Mouse (Mus musculus) kidney, embryonic 15.5 days (tissue): ENCODE results near the gene Bach1. TPM values are rescaled to one million over a fixed set of nuclear protein-coding genes. Genes with fewer than 3 reads are reported as not detected.

Experiments used
- ATAC-seq: fragments of 200-750 bp; cut with Nextera tagmentation; replicated peaks from 2 replicates; pipeline ENCODE4 v1.8.0; 2017; ENCODE audit warnings: moderate TSS enrichment; ENCODE audit not compliant: low FRiP score
- H3K27ac ChIP-seq: fragments of 300-500 bp; sonication (generic); 2 replicates; pipeline ENCODE4 v1.5.1; 2015; ENCODE audit warnings: mild to moderate bottlenecking, inconsistent platforms
- H3K27me3 ChIP-seq: fragments of 300-500 bp; sonication (generic); 2 replicates; pipeline ENCODE4 v1.6.1; 2015; ENCODE audit warnings: inconsistent platforms
- H3K36me3 ChIP-seq: fragments of 300-500 bp; sonication (generic); 2 replicates; pipeline ENCODE4 v1.6.1; 2015; ENCODE audit warnings: inconsistent platforms
- H3K4me1 ChIP-seq: fragments of 300-500 bp; sonication (generic); 2 replicates; pipeline ENCODE4 v1.6.1; 2015; ENCODE audit warnings: inconsistent platforms
- H3K4me2 ChIP-seq: fragments of 300-500 bp; sonication (generic); 2 replicates; pipeline ENCODE4 v1.6.1; 2015; ENCODE audit warnings: moderate library complexity, mild to moderate bottlenecking, inconsistent platforms
- H3K4me3 ChIP-seq: fragments of 300-500 bp; sonication (generic); replicated peaks from 2 replicates; pipeline ENCODE4 v1.5.1; 2015; ENCODE audit warnings: mild to moderate bottlenecking, inconsistent platforms
- H3K9ac ChIP-seq: fragments of 300-500 bp; sonication (generic); 2 replicates; pipeline ENCODE4 v1.6.1; 2015; ENCODE audit warnings: mild to moderate bottlenecking, inconsistent platforms
- H3K9me3 ChIP-seq: fragments of 300-500 bp; sonication (generic); replicated peaks from 2 replicates; pipeline ENCODE4 v1.6.1; 2016; ENCODE audit warnings: inconsistent platforms
- WGBS: fragments of 180-500 bp; shearing (Covaris S2); methylation state at CpG from one replicate; pipeline ENCODE4 v1.1.7; 2015; ENCODE audit warnings: mixed read lengths; 5-methylcytosine and 5-hydroxymethylcytosine counted together
- polyA plus RNA-seq: library from polyadenylated mRNA; unstranded; fragments of >200 nt; fragmentation: Nextera tagmentation; extraction: Ambion mirVana; gene quantifications from 2 replicates; pipeline ENCODE4 v1.2.1, GENCODE M21; 2015

Bach1 gene
- polyA plus RNA-seq, result 11.0 and 13.6 TPM in 2 replicates

GRCm38 (mm10) chr16:87698692-87699305, at the start of gene Bach1:
Bach1 (plus strand) TSS chr16:87698945.
- Histone ChIP-seq H3K9ac (peak within 1 kb of the TSS; percentile 96), H3K4me2 (peak within 1 kb of the TSS; percentile 76), H3K4me1 (peaks cover 38% of the 10 kb centered on the region), H3K27ac (peak within 1 kb of the TSS; percentile 91), H3K36me3 (no peaks in the 10 kb centered on the region), H3K9me3 (no peaks in the 10 kb centered on the region), H3K27me3 (no peaks in the 10 kb centered on the region), H3K4me3 (peak within 1 kb of the TSS; percentile 88)
- WGBS, result 1% methylated on average over 63 of the region's 84 CpGs
- ATAC-seq, result peak; percentile 95

GRCm38 (mm10) chr16:87652344-87652743, 46.4 kb upstream of the Bach1 start:
- Histone ChIP-seq H3K4me3 (no peak overlapping the region), H3K27ac (no peak overlapping the region)
- 69% methylated on average over 8 of the region's 8 CpGs for WGBS

GRCm38 (mm10) chr16:87652924-87653323, 45.8 kb upstream of the Bach1 start:
- Histone ChIP-seq H3K4me3 (no peak overlapping the region), H3K9me3 (no peaks in the 10 kb centered on the region), H3K4me2 (no peak overlapping the region), H3K4me1 (peaks cover 24% of the 10 kb centered on the region), H3K9ac (no peak overlapping the region), H3K27ac (no peak overlapping the region), H3K27me3 (no peaks in the 10 kb centered on the region), H3K36me3 (no peaks in the 10 kb centered on the region)
- WGBS, result 65% methylated on average over 13 of the region's 13 CpGs
- ATAC-seq, result no peak

More at GRCm38 (mm10) chr16:87652344-87652743, 46.4 kb upstream of the Bach1 start:
- no peak overlapping the region for H3K9ac ChIP-seq
- H3K36me3 ChIP-seq, result no peaks in the 10 kb centered on the region
- ATAC-seq, result no peak
- H3K4me2 ChIP-seq, result no peak overlapping the region
- H3K4me1 ChIP-seq, result peaks cover 24% of the 10 kb centered on the region
- H3K27me3 ChIP-seq, result no peaks in the 10 kb centered on the region
- no peaks in the 10 kb centered on the region for H3K9me3 ChIP-seq

GRCm38 (mm10) chr16:87654016-87654575, 44.6 kb upstream of the Bach1 start:
- Histone ChIP-seq H3K36me3 (no peaks in the 10 kb centered on the region), H3K9ac (no peak overlapping the region), H3K9me3 (no peaks in the 10 kb centered on the region), H3K4me1 (peaks cover 24% of the 10 kb centered on the region), H3K27ac (0 out of 2 replicates have a peak overlapping the region, but pooled peaks have one; percentile 9), H3K4me3 (no peak overlapping the region), H3K27me3 (no peaks in the 10 kb centered on the region), H3K4me2 (0 out of 2 replicates have a peak overlapping the region, but pooled peaks have one; percentile 4)
- 44% methylated on average over 11 of the region's 11 CpGs for WGBS
- ATAC-seq, result peak; percentile 15; the same call in 1 of the 2 replicates

GRCm38 (mm10) chr16:87655005-87655404, 43.7 kb upstream of the Bach1 start:
- 66% methylated on average over 5 of the region's 5 CpGs for WGBS
- ATAC-seq, result no peak
- no peak overlapping the region for H3K4me3 ChIP-seq
- peak overlapping the region; percentile 45 for H3K27ac ChIP-seq
- peaks cover 24% of the 10 kb centered on the region for H3K4me1 ChIP-seq
- no peaks in the 10 kb centered on the region for H3K27me3 ChIP-seq
- no peak overlapping the region for H3K4me2 ChIP-seq
- no peak overlapping the region for H3K9ac ChIP-seq
- H3K36me3 ChIP-seq, result no peaks in the 10 kb centered on the region
- no peaks in the 10 kb centered on the region for H3K9me3 ChIP-seq

GRCm38 (mm10) chr16:87655579-87655978, 43.2 kb upstream of the Bach1 start:
- 64% methylated on average over 9 of the region's 9 CpGs for WGBS
- H3K4me3 ChIP-seq, result no peak overlapping the region
- H3K27ac ChIP-seq, result peak overlapping the region; percentile 45
- H3K4me2 ChIP-seq, result no peak overlapping the region
- ATAC-seq, result no peak
- no peaks in the 10 kb centered on the region for H3K36me3 ChIP-seq
- H3K27me3 ChIP-seq, result no peaks in the 10 kb centered on the region
- peaks cover 24% of the 10 kb centered on the region for H3K4me1 ChIP-seq
- H3K9me3 ChIP-seq, result no peaks in the 10 kb centered on the region
- no peak overlapping the region for H3K9ac ChIP-seq

- peaks cover 24% of the 10 kb centered on the region for H3K4me1 ChIP-seq
- no peaks in the 10 kb centered on the region for H3K36me3 ChIP-seq
- no peaks in the 10 kb centered on the region for H3K9me3 ChIP-seq
- H3K4me2 ChIP-seq, result no peak overlapping the region
- H3K27me3 ChIP-seq, result no peaks in the 10 kb centered on the region
- H3K9ac ChIP-seq, result no peak overlapping the region
- no peak overlapping the region for H3K4me3 ChIP-seq
- no peak overlapping the region for H3K27ac ChIP-seq
- WGBS, result 90% methylated on average over 4 of the region's 4 CpGs
- ATAC-seq, result no peak
Measured at GRCm38 (mm10) chr16:87656771-87657170, 42.0 kb upstream of the Bach1 start.

GRCm38 (mm10) chr16:87657291-87657690, 41.5 kb upstream of the Bach1 start:
- Histone ChIP-seq H3K27ac (no peak overlapping the region), H3K36me3 (no peaks in the 10 kb centered on the region), H3K4me1 (peaks cover 24% of the 10 kb centered on the region), H3K9ac (no peak overlapping the region), H3K4me3 (no peak overlapping the region), H3K27me3 (no peaks in the 10 kb centered on the region), H3K9me3 (no peaks in the 10 kb centered on the region), H3K4me2 (no peak overlapping the region)
- no peak for ATAC-seq
- 94% methylated on average over 9 of the region's 9 CpGs for WGBS

GRCm38 (mm10) chr16:87661024-87661471, 37.7 kb upstream of the Bach1 start:
- no peaks in the 10 kb centered on the region for H3K27me3 ChIP-seq
- peak; percentile 43; the same call in 1 of the 2 replicates for ATAC-seq
- WGBS, result 57% methylated on average over 12 of the region's 12 CpGs
- H3K4me3 ChIP-seq, result no peak overlapping the region
- H3K9ac ChIP-seq, result no peak overlapping the region
- H3K27ac ChIP-seq, result peak overlapping the region; percentile 37; the same call in 1 of the 2 replicates
- H3K9me3 ChIP-seq, result no peaks in the 10 kb centered on the region
- H3K4me1 ChIP-seq, result no peaks in the 10 kb centered on the region
- H3K4me2 ChIP-seq, result peak overlapping the region; percentile 25
- no peaks in the 10 kb centered on the region for H3K36me3 ChIP-seq

- Histone ChIP-seq H3K27me3 (no peaks in the 10 kb centered on the region), H3K9ac (no peak overlapping the region), H3K27ac (peak overlapping the region; percentile 37; the same call in 1 of the 2 replicates), H3K4me2 (no peak overlapping the region), H3K36me3 (no peaks in the 10 kb centered on the region), H3K4me1 (no peaks in the 10 kb centered on the region), H3K4me3 (no peak overlapping the region), H3K9me3 (no peaks in the 10 kb centered on the region)
- 82% methylated on average over 8 of the region's 8 CpGs for WGBS
- ATAC-seq, result no peak
Measured at GRCm38 (mm10) chr16:87661636-87662035, 37.1 kb upstream of the Bach1 start.

GRCm38 (mm10) chr16:87662528-87662927, 36.2 kb upstream of the Bach1 start:
- ATAC-seq, result no peak
- Histone ChIP-seq H3K4me3 (no peak overlapping the region), H3K4me1 (no peaks in the 10 kb centered on the region), H3K27ac (no peak overlapping the region), H3K27me3 (no peaks in the 10 kb centered on the region), H3K4me2 (no peak overlapping the region), H3K9ac (no peak overlapping the region), H3K9me3 (no peaks in the 10 kb centered on the region), H3K36me3 (no peaks in the 10 kb centered on the region)
- WGBS, result 94% methylated on average over 2 of the region's 2 CpGs

GRCm38 (mm10) chr16:87663890-87664289, 34.9 kb upstream of the Bach1 start:
- Histone ChIP-seq H3K4me1 (no peaks in the 10 kb centered on the region), H3K4me3 (no peak overlapping the region), H3K36me3 (no peaks in the 10 kb centered on the region), H3K9me3 (no peaks in the 10 kb centered on the region), H3K27me3 (no peaks in the 10 kb centered on the region), H3K4me2 (no peak overlapping the region), H3K9ac (no peak overlapping the region), H3K27ac (no peak overlapping the region)
- no peak for ATAC-seq
- WGBS, result 64% methylated on average over 6 of the region's 6 CpGs
